Mouse (Mus musculus) lung, postnatal 25 days (tissue): ENCODE results near the gene Aldoart2.
A peak's percentile ranks its signal among the peaks of the same experiment; 100 is the strongest.
"Not testable (repeated sequence)": the region's sequence is repeated elsewhere in the genome, so short reads cannot be mapped to it uniquely, and the experiment has no call there.

Source experiments
- DNase-seq: peaks from one replicate; pipeline ENCODE4 v3.0.0; 2022; ENCODE audit warnings: low spot score

Aldoart2 gene

DNA sequence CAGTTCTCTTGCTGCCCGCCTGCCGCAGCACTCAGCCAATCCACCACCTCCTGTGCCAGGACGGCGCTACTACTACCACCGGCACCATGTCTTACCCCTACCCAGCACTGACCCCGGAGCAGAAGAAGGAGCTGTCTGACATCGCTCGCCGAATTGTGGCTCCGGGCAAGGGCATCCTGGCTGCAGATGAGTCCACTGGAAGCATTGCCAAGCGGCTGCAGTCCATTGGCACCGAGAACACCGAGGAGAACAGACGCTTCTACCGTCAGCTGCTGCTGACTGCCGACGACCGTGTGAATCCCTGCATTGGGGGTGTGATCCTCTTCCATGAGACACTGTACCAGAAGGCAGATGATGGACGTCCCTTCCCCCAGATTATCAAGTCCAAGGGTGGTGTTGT is at the start of gene Aldoart2:
TSS of gene Aldoart2 (plus strand) at position 34 of the 400 bp plus-strand sequence.
- DNase-seq: no peak

DNA sequence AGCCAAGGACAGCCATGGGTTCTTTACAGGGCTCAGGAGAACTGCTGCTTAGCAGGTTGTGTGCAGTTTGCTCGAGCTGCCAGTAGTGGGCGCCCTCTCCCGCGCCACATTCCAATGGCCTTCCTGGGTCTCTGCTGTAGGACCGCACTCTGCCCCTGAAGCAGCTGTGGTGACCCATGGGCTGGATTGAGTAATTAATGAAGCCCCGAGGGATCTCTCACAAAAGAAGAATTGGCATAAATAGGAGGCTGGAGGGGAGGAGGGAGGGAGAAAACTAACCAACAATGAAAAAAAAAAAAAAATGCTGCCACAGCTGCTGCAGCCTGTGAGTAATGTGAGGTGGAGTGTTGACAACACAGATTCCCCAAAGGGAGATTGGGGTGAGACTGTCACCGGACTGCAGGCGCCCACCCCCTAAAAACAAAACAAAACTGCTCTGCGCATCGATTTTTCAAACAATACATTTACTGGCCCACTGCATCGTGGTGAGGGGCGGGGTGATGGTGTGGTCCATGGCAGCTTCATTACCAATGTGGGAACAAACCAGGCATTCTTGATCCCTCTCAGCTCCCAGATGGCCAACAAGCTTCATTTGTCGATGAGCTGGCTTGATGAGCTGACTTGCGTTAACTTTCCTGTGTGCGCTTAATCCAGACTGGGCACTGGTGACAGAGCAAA is 46.8 kb upstream of the Aldoart2 start:
- DNase-seq: no peak

DNA sequence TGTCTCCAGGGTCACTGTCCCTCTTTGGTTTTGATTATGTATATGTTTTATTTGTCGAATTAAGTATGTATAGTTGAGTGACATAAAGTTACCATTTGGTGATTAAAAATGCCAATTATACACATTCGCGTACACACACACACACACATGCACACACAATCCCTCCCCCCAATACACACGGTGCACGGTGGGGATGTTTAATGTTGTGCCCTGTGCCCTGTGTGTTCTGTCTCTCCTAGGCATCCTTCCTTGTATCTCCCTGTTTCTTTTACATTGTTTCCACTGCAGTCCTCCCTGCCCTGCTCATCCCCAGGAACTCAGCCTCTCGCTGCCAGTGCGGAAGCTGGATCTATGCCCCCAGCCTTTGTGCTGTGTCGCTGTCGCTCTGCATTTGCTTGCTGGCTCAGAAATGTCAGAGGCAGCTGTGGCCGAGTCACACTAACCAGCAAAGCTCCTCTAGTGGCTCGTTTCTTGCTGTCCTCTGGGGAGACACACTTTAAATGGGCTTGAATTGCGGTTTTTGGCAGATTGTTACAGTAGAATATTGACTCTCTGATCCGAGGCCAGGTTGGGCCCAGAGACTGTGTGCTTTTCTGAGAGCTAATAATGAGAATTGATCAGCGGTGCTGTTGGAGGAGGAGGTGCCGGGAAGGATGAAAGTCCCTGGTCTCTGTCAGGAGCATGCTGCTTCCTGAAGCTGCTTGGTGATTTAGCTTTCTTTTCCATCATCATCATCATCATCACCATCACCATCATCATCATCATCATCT is 37.9 kb upstream of the Aldoart2 start:
- DNase-seq: no peak

DNA sequence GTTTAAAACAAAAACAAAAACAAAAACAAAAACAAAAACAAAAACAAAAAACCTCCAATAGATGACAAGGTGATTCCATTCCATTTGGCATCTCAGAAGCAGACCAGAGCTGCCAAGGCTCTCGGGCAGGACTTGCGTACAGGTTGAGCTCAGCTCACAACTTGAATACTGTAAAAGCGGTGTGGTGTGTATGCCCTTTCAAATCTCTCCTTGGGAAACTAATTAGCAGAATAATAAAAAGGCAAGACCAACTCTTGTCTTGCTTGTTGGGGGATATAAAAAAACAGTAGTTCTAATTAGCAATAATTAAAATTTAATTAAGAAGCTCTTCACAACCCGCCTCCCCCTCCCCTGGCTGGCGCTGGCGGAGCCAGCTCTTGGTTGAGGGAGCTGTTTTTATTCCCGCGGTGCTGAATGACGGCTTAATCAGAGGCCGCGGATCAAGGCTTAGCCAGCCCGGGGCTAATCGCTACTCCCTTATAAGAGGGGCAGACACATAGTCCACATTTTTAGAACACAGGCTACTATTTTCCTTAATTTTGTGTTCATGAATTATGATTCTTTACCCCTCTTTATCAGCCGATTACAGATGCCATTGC is 28.4 kb upstream of the Aldoart2 start:
- no peak for DNase-seq

DNA sequence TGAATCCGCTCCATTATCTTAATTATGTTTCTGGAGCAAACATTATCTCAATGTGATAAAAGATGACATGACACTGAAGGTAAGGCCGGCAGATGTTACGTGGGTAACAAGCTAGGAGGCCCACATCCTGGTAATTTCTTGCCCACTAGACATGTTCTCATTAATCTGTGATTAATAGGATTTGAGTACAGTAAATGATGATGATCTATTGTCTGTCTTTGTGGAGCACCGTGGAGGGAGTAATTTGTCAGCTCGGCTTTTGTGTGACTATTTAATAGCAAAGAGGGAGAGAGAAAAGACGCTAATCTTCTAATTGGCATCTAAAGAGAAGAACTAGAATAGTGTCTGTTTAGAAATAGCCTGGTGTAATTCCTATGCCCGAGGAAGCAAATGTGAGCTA is 27.3 kb upstream of the Aldoart2 start:
- no peak for DNase-seq

DNA sequence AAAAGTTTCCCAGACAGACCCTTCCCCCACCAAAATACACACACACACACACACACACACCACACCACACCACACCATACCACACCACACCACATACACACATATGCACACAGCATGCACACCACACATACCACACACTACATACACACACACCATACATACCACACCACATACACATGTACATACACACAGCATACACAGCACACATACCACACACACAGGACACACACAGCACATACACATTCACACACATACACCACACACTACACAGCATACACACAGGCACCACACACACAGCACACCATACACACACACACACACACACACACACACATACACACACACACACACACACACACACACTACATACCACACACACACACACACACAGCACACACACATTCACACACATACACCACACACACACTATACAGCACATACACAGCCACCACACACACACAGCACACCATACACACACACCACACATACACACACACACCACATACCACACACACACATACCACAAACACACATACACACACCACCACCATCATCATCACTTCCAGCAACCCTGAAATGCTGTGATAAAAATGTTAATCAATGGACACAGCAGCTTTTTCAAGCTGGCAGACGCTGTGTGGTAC is 26.6 kb upstream of the Aldoart2 start:
- no peak for DNase-seq

DNA sequence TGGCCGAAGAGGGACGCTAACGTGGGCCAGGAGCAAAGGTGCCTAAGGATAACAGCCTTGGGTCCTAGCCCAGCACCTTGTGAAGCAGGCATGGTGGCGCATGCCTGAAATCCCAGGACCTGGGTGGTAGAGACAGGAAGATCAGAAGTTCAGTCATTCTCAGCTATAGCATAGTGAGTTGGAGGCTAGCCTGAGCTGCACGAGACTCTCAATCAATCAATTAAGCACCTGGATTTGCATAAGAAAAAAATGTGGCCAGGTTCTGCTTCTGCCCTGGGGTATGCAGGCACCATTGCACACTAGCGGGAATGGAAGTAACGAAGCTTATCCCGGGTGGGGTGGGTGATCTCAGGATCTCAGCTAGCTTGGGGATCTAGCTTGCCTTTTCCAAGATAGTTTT is 25.9 kb upstream of the Aldoart2 start:
- DNase-seq: no peak

DNA sequence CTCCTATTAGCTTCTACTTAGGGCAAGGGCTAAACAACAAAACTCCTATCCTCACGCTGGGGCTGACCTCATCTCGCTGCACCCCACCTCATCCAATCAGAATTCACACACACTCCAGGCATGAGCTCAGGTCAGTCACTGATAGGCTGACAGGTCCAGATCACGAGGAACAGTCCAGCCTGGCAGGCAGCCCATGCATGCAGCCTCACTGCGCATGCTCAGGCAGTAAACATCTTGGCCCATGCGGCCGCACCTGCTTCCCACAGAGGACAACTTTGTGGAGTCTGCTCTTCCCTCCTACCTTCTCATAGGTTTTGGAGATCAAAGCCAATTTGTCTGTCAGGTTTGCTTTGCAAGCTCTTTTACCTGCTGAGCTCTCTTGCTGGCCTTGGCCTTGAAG is 10.1 kb upstream of the Aldoart2 start:
- not testable (repeated sequence) for DNase-seq

DNA sequence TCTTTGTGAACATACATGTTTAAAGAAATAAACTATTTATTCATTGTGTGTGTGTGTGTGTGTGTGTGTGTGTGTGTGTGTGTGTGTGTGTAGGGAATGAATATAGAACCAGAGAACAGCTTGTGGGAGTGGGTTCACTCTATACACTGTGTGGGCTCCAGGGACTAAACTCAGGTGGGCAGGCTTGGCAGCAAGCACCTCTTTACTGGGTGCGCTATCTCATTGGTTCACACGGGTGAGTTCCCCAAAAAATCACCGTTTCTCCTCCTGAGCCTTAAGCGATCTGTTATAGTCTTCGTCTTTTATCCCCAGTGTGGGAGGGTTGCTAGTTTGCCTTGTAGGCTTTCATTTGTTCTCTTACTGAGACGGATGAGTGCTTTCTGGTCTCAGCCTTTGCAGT is 7.2 kb upstream of the Aldoart2 start:
- DNase-seq: no peak

DNA sequence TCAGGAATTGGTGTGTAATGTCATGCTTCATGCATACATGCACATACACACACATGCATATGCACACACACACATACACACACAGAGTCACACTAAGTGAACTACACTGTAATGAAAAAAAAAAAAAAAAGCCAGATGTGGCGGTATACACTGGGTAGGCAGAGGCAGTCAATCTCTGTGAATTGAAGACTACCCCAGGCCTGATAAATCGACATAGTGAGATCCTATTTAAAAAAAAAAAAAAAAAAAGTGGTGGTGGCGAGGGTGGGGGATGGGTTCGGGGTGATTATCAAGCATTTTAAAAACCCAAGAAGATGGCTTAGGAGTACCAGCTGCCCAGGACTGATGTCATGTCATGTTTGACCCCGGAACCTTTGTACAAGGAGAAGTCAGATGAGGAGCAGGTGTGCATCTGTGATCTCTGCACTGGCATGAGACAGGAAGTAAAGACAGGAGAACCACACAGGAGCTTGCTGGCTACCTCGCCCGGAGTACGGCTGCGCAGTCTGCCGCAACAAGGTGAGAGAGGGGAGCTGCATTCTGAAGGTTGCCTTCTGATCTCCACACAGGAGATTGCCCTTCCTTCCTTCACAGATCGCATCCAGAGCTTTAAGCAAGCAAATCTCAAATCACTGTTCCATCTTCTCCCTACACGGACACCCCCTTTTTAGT is 5.7 kb upstream of the Aldoart2 start:
- DNase-seq: no peak

DNA sequence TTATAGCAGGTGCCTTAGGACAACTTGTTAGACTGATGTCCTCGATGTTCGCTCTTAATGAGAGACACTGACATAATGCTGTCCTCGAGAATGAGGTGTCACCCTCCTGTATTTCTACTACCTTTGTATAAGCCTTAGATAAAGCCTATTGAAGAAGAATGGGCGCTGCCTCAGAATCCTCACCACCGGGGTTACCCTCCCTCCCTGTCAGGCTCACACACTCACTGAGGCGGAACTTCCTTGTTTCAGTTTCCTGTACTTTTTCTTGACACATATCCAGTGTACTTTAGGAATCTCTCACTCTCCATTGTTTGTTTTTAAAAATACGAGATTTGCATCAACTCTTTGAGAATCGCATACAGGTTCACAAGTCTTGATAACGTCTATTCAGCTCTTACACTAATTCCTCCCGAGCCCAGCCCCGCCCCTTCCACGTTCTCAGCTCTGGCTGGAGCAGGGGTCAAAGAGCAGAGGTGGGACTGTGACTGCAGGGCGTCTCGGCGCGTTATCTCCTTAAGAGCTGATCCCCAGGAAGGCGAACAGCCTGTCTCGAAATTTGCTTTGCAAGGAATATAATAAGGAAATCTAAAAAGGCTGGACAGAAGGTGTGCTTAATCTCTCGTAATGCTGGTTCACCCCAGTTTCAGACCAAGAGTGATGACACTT is 4.9 kb upstream of the Aldoart2 start:
- no peak for DNase-seq

DNA sequence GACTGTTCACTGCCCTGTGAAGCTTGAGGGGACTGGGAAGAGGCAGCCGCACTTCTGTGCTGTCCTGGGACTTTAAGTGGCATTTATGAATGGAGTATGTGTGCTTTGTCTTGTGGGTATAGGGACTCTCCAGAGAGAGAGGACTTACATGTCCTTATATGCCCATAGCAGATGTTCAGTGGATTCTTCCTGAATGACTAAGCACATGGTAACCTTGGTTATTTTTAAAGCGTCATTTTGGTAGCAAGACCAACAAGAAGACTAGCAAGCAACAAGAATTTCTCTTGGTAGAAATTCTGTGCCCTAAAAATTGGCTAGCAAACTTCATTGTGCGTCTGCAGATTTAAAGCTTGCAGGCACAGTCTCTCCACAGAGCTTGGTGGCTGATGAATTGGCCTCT is 1.3 kb upstream of the Aldoart2 start:
- DNase-seq: no peak

DNA sequence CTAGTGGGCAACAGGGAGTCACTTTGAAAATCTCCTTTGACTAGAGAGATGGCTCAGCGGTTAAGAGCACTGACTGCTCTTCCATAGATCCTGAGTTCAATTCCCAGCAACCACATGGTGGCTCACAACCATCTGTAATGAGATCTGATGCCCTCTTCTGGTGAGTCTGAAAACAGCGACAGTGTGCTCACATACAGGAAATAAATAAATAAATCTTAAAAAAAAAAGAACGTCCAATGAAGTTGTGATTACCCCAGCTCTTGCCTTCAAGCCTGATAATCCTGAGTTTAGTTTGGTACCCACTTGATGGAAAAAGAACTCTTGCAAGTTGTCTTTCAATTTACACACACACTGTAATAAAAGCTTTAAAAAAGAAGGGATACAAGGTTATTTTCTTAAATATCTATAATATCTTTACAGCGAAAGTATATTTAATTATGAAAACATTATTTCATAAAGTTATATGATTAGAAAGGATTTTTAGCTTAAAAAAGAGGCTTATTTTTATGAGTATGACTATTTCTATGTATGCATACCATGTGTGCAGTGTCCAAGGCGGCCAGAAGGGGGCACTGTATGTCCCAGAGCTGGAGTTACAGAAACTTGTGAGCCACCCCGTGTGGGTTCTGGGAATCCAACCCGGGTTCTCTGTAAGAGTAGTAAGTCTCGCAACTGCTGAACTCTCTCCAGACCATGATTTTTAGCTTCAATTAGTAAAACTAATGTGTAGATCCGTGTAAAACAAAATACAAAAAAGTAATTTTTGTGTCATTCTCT is 664 bp upstream of the Aldoart2 start:
- DNase-seq: no peak

DNA sequence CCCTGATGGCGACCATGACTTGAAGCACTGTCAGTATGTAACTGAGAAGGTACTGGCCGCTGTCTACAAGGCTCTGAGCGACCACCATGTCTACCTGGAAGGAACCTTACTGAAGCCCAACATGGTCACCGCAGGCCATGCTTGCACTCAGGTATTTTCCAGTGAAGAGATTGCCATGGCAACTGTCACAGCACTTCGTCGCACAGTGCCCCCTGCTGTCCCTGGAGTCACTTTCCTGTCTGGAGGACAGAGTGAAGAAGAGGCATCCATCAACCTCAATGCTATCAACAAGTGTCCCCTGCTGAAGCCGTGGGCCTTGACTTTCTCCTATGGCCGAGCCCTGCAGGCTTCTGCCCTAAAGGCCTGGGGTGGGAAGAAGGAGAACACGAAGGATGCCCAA is 828 bp downstream of the Aldoart2 start:
- DNase-seq: no peak

DNA sequence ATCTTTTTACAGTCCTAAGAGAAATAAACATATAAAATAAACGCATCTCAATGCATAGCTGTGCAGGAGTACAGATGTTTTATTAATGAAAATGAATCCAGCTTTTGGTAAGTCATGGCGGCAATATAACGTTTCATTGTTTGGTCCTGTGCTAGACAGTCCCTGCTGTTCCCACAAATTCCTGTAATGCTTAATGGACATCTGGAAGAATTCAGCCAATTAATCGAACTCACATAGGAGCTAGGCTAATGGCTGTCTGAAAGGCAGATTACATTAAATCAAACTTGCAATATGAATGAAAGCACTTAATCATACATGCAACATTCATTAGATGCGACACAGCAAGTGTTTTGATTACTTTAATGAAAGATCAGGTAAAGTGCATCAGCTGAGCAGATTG is 1.8 kb downstream of the Aldoart2 start:
- no peak for DNase-seq

DNA sequence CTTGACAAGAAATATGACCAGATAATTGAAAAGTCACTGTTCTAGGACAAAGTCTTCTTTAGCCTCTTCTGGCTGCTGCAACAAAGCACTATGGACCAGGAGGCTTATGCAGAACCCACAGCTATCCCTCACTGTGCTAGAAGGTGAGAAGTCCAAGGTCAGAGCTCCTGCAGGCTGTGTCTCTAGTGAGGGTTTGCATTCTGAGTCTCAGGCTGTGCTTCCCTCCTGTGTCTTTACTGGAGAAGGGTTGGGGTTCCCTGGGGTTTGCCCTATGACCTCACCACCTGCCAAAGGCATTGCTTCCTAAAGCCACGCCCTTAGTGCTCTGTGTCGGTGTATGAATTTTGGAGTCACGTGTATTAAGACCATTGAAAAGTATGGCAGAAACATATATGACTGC is 3.4 kb downstream of the Aldoart2 start:
- no peak for DNase-seq

DNA sequence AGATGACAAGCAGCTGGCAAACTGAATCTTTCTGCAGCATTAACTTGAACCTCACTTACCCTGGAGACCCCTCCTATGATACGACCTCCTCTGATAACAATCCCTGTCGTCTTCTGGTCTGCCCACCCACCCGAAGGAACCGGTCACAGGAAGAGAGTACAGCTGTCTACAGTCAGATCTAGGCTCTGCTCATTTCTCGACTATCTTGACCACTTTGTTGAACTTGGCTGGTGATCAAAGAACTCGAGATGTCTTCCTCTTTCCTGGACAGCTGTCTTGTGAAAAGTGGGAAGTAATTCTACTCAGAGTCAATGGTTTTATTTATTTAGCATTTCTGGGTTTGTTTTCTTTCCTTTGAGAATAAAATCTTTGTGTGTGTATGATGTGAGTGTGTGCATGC is 4.6 kb downstream of the Aldoart2 start:
- peak; percentile 11 for DNase-seq

DNA sequence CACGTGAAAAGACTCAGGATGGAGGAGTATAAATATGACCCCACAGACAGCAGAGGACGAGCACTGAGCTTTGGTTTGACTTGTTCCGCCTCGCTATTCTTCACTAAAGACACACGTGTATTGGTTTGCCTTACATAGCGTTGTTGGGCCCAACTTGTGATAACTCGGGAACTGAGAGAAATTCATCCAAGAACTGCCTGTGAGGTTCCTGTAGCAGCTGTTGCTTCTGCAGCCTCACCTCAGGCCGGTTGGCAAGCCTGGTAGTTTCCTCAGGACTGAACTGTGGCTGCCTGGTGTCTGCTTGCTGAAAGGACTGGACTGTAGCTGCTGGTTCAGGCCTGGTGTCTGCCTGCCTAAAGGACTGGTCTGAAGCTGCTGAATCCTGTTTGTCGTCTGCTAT is 5.6 kb downstream of the Aldoart2 start:
- no peak for DNase-seq

DNA sequence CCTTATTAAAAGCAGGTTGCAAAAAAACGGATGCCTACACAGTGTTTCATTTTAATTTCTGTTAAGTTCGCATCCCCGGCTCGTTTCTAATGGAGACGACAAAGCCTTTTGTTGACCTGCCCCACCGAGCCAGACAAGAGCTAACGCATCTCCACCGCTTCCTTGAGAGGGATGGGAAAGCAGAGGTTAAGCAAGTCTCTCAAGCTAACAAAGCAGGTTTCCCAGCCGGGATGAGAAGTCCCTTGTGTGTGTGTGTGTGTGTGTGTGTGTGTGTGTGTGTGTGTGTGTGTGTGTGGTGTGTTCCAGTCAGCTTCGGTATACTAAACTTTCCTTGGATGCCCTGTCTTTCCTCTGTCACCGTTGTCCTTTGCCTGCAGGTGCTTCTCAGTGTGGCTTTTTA is 6.1 kb downstream of the Aldoart2 start:
- DNase-seq: no peak

DNA sequence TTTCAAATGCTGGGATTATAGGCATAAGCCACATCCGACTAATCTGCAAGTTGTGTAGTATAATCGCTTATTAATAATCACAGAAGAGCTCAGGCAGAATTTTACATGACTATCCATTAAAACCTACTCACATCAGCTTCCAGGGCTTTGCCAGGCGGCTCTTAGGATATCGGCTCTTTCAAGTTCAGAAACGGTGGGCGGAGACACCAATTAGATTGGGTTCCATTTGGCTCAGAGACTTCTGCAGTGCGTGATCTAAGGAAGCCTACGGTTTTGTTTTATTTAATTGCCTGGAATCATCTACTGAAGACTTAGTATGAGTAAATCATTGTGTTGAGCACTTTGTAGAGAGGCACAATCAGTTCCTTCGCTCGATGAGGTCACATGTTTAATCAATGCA is 6.6 kb downstream of the Aldoart2 start:
- DNase-seq: no peak

DNA sequence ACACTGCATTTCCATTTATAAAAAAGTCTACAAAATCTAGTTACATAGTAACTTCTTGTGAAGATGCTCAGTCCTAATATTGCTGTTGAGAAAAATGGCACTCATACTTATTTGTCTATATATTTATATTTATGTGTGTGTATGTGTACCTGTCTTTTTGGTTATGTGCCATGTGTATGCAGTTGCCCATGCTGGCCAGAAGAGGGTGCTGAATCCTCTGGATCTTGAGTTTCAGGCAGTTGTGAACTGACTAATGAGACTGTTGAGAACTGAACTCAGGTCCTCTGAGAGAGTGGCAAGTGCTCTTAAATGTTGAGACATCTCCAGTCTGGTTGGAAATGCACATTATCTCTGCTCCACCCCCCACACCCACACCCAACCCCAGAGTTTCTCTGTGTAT is 8.1 kb downstream of the Aldoart2 start:
- DNase-seq: no peak
